Mouse (Mus musculus) liver, embryonic 14.5 days (tissue): ENCODE data around the gene Auts2.

Source experiments
- CTCF ChIP-seq: IDR thresholded peaks from 2 replicates; pipeline ENCODE4 v1.5.1; 2016; ENCODE audit warnings: antibody characterized with exemption, low read depth, control low read depth
- EP300 ChIP-seq: IDR thresholded peaks from 2 replicates; pipeline ENCODE4 v1.6.1; 2016; ENCODE audit warnings: antibody characterized with exemption, low read depth

DNA sequence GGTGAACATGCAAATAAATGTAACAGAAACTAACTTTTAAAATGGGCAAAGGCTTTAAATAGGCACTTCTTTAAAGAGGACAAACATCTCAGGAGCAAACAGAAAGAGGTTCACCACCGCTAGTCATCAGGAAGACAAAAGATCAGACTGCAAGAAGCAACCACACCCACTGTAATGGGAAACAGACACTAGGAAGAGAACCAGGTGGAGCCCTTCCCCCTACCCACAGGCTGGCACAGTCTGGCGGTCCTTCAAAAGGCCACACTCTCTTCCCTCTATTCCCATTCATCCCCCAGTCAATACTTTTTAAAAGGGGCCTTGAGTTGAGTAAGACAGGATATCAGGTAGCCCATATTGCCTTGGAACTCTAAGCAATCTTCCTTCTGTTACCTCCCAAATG lies 1052.3 kb downstream of the Auts2 start:
- TF ChIP-seq CTCF (no peak), EP300 (no peak)
